Mouse (Mus musculus) left cerebral cortex, adult 8-10 months (tissue): ENCODE data around the gene Natd1. TPM values are rescaled to one million over a fixed set of nuclear protein-coding genes. Genes with fewer than 3 reads are reported as not detected.

Experiments used
- DNase-seq, 2 experiments: peaks; one replicate each; pipeline ENCODE4 v3.0.0; 2022; ENCODE audit warnings: low spot score in 2 of 2
- total RNA-seq, 4 experiments: library from RNA; stranded (reverse); gene quantifications; 2 replicates each; pipeline ENCODE4 v1.2.4; 2022

The Natd1 gene
- total RNA-seq, 4 experiments from 2014 or later: 9.6 to 13.4 (median 11.9) TPM

DNA sequence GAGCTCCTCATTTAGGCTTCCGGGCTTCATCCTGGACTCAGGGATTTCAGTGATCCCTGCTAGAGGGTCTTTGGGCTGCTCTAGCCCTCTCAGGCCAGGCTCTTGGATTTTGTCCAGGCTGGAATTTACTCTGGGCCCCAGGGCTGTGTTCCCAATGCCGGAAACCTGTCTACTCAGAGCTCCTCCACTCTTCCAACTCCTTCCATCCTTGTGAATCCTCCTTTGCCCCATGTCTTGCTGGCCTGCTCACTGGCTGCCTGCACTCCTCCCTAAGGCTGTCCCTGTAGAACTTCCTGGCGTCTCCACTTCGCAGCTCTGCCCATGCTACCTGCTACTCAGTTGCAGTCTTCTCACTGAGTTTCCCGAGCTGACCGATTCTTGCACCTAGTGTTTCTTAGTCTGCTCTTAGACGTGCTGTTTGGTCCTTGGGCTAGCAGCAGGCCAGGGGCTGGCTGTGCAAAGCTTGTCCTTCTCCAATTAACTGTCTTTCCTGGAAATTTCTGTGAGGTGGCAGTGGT is 18.0 kb upstream of the Natd1 start:
- no peak for DNase-seq

DNA sequence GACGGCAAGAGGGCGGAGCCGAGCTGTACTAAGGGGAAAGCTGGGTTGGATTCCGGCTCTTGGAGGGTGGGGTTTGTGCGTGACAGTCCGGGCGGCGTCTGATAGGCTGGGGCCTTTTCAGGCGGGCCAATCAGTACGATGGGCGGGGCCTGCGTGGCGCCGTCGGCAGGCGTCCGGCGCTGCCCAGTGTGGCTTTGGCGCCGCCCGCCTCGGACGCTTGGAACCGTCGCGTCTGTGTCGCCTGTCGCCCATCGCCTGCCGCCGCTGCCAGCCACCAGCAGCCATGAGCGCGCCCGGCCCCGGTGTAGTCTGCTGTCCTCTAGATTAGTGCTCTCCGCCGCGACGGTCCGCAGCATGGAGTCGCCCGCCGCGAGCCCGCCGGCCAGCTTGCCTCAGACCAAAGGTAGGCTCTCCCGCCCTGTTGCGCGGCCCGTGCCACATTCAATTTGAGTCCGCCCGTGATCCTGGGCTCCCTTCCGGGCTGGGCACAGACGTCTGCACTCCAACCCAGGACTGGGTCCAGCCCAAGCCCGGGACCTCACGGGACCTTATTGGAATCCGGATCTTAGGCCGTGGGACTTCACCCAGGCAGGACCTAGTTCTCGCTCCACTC is 17.4 kb upstream of the Natd1 start, which contains the start of gene Map2k3:
Gene Map2k3, plus strand, starts transcription at position 165 of the 613 bp plus-strand sequence.
- peak; percentile 80 to 94 for DNase-seq

- DNase-seq: no peak
These were observed 16.8 kb upstream of the Natd1 start for GRCm38 (mm10) chr11:60931282-60931868.

DNA sequence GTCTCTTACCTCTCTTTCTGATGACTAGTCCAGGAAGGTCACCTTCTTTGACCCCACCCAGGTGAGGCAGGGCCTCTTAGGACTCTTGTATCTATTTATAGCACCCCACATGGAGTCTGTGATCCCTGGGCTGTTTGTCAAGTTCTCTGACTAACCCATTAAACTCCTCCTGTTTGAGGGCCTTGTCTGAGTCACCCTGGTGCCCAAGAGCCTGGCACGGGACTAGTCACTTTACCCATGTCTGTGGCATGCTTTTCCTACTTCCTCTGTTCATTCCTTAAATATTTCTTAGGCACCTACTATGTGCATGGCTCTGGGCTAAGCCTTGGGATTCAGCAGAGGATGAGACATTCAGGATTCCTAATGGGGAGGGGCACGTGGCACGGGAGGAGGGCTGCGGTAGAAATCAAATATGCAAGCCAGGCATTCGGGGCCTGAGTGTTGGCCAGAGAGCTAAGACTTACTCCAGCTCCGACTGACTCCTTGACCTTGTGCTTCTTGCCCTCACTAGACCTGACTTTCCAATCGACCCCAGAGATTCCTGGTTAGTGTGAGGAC is 16.3 kb upstream of the Natd1 start:
- DNase-seq: no peak

GRCm38 (mm10) chr11:60927264-60927663 is 12.7 kb upstream of the Natd1 start:
- DNase-seq: peak; percentile 80 to 82

- DNase-seq: no peak
These were observed 10.4 kb upstream of the Natd1 start for GRCm38 (mm10) chr11:60924981-60925380.

GRCm38 (mm10) chr11:60924498-60924897 is 9.9 kb upstream of the Natd1 start:
- no peak for DNase-seq

- DNase-seq: no peak
These were observed 8.4 kb upstream of the Natd1 start for GRCm38 (mm10) chr11:60922964-60923363.

DNA sequence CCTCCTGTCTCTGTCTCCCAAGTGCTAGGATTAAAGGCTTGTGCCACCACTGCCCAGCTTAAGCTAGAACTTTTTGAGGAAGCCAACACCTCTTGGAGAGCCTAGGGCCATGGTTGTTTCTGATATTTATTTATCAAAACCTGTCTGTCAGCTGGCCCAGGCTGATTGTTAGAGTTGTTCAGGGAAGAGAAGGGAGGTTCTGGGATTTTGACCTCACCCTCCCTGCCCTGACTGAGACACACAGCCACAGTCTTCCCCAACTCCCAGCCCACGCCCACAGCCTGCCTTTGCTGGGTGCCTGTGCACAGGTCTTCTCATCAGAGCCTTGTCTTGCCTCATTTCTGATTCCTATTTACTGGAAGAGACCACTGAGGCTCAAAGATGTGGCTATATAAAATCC is 7.6 kb upstream of the Natd1 start:
- DNase-seq: no peak

DNA sequence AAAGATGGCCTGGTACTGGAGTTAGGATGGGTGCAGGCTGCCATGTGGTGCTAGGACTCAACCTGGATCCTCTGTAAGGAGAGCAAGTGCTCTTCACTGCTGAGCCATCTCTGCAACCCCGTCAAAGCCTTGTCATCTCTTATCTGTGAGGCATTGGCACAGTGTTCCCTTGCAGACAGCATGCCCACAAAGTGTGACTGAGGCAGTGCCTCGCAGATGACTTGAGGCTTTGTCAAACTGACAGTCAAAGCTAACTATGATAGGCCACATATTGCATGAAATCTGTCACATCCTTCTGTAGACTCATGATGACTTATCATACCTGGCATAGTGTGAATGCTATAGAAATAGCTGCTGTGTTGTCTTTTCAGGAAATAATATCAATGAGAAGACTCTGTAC is 5.5 kb upstream of the Natd1 start:
- DNase-seq: no peak

GRCm38 (mm10) chr11:60915201-60915600 is 651 bp upstream of the Natd1 start:
- no peak for DNase-seq

- peak; percentile 84 to 88 for DNase-seq
These were observed 1.0 kb downstream of the Natd1 start for GRCm38 (mm10) chr11:60913301-60914196.

DNA sequence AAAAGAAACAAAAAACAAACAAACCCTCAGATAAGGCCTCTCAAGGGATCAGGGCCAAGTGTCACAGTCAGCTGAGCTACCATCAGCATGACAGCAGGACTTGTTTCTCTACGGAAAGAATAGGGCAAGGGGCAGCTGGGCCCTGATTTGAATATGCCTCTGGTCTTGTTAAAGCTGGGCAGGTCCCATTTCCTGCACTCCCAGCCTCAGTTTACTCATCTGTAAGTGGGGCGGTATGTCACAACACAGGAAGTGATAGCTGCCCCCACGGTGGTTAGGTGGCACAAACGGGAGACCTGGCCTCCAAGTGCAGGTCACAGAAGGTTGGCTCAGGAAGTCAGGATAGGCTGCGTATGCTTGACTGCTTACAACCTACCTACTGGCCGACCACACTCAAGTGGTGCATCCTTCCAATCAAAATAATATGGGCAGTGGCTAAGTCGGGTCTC is 2.0 kb downstream of the Natd1 start:
- no peak for DNase-seq

GRCm38 (mm10) chr11:60909626-60910025 is 4.9 kb downstream of the Natd1 start:
- no peak for DNase-seq

DNA sequence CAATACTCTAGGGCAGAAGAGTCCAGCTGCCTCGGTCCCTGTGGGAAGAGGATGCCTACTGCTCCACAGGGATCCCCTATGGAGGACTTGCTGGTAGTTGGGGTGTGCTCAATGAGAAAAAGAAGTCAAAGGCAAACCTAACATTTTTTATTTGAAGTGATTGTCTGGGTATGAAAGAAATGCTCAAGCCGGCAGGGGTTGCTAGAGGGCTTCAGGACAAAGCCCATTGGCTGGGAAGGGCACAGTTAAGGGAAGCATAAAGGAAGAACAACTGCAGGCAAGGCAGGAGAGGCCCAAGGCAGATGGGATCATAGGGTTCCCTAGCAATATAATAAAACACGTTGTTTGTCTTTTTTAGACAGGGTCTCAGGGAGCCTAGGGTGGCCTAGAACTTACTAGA is 6.5 kb downstream of the Natd1 start:
- DNase-seq: no peak

GRCm38 (mm10) chr11:60906449-60906848 is 8.1 kb downstream of the Natd1 start:
- no peak for DNase-seq

- no peak for DNase-seq
These were observed 9.0 kb downstream of the Natd1 start for GRCm38 (mm10) chr11:60905407-60906120.

- no peak for DNase-seq
These were observed 10.9 kb downstream of the Natd1 start for GRCm38 (mm10) chr11:60903661-60904061.

- DNase-seq: no peak
These were observed 12.1 kb downstream of the Natd1 start for GRCm38 (mm10) chr11:60902486-60902885.

- DNase-seq: no peak
These were observed 12.5 kb downstream of the Natd1 start for GRCm38 (mm10) chr11:60902001-60902400.

DNA sequence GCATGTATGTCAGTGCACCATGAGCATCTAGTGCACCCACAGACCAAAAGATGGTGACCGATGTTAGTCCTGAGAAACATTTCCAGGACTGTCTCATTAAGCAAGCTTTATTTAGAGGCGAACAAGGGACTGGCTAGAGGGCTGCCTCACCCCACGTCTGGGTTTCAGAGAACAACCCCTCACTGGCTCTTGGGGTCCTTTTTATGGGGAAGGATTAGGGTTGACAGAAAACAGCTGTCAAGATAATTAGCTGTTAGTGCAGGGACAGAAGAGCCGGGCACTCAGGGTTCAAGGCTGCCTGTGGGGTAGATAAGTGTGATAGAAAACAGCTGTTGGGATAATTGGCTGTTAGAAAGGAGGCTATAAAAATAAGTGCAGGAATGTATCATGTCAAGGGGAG is 18.6 kb downstream of the Natd1 start:
- no peak for DNase-seq
